In the genomic region with DNA sequence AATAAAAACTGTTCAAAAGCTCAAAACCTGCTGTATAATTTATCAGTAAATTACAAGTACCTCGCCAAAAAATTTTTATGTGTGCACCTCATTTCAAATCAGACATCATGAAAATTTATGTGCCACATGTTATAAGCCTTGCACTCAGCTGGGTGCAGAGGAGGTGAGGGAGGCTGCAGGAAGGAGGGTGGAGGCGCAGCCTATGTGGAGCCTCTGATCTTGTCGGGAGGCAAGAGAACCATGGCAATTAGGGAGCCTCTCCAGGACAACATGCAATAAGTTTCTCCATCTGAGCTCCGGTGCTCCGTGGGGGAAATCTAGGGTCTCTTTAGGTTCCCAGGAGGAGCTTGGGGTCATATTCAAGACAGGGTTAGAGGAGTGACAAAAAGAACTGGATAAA, we compare ENCODE assay signal across 11 mouse cellular contexts. TPM values are rescaled to one million over a fixed set of nuclear protein-coding genes. Genes with fewer than 3 reads are reported as not detected.
A peak's percentile ranks its signal among the peaks of the same experiment; 100 is the strongest.
DNase-seq lines count a peak whose midpoint lies in the region; ATAC-seq and TF ChIP-seq lines count a peak whose summit lies in the region.
"Had no signal": no experiment of that assay in that cellular context is flagged by ENCODE, and none has a peak within 500 bp of the region (broad histone marks: within the 10 kb centered on the region; RNA-seq: fewer than 3 reads in every experiment).

No protein-coding gene starts in this region.

- DNase-seq in heart, adult 8-10 months (ENCODE audit: low spot score), result no peak
- no peak for DNase-seq in lung, postnatal 0 days (ENCODE audit: low spot score)
- no peak for DNase-seq in lung, postnatal 10 days
- DNase-seq in limb, embryonic 10.5 days (ENCODE audit: low spot score), result no peak
- no peak for DNase-seq in right cerebral cortex, postnatal 25 days
- DNase-seq in adrenal gland, postnatal 10 days, result no peak
- DNase-seq: cerebellum, adult 8-10 months had no signal

- no peaks in the 10 kb centered on the region; the same call in 1 of the 2 replicates for H3K27me3 ChIP-seq in heart, embryonic 11.5 days (ENCODE audit: control insufficient read depth, insufficient read depth, low read length)
- no peaks in the 10 kb centered on the region for H3K27me3 ChIP-seq in lung, postnatal 0 days (replicated peaks; ENCODE audit: insufficient read depth, low read length)
- H3K27me3 ChIP-seq in limb, embryonic 10.5 days (ENCODE audit: low read depth, poor library complexity, severe bottlenecking), result no peaks in the 10 kb centered on the region
- H3K27me3 ChIP-seq: hindbrain, embryonic 13.5 days had no signal

- ATAC-seq in heart, embryonic 11.5 days (replicated peaks; ENCODE audit: insufficient number of reproducible peaks, low FRiP score, low TSS enrichment), result no peak
- no peak for ATAC-seq in lung, postnatal 0 days
- ATAC-seq: Patski had no signal

- H3K36me3 ChIP-seq in heart, embryonic 11.5 days (ENCODE audit: control insufficient read depth, insufficient read depth, low read length), result no peaks in the 10 kb centered on the region
- no peaks in the 10 kb centered on the region for H3K36me3 ChIP-seq in lung, postnatal 0 days (ENCODE audit: insufficient read depth, low read length)
- no peaks in the 10 kb centered on the region for H3K36me3 ChIP-seq in limb, embryonic 10.5 days
- H3K36me3 ChIP-seq: hindbrain, embryonic 13.5 days had no signal

- H3K4me3 ChIP-seq in heart, embryonic 11.5 days (ENCODE audit: low read depth, low read length), result no peak overlapping the region
- no peak overlapping the region for H3K4me3 ChIP-seq in lung, postnatal 0 days (ENCODE audit: low read depth, low read length)
- peak overlapping the region; percentile 36; the same call in 1 of the 2 replicates for H3K4me3 ChIP-seq in limb, embryonic 10.5 days
- no peak overlapping the region for H3K4me3 ChIP-seq in olfactory bulb, adult 2 months (ENCODE audit: insufficient read depth, low read depth, low read length)
- H3K4me3 ChIP-seq: hindbrain, embryonic 13.5 days had no signal

- H3K4me2 ChIP-seq in heart, embryonic 11.5 days, result peak overlapping the region; percentile 48
- H3K4me2 ChIP-seq in lung, postnatal 0 days (replicated peaks; ENCODE audit: low read depth, low read length), result peak overlapping the region; percentile 33; the same call in 1 of the 2 replicates
- H3K4me2 ChIP-seq: hindbrain, embryonic 13.5 days had no signal

- WGBS in heart, embryonic 11.5 days (ENCODE audit: insufficient replicate concordance), result 42% methylated on average over 5 of the region's 5 CpGs
- whole genome bisulfite sequencing in lung, postnatal 0 days, result 47% methylated on average over 5 of the region's 5 CpGs
- 26% methylated on average over 5 of the region's 5 CpGs for WGBS in limb, embryonic 10.5 days
- 39% methylated on average over 5 of the region's 5 CpGs for WGBS in olfactory bulb, adult 2 months

- H3K4me1 ChIP-seq in heart, embryonic 11.5 days (ENCODE audit: control insufficient read depth, insufficient read depth, low read length), result peaks cover 17% of the 10 kb centered on the region
- peaks cover 7% of the 10 kb centered on the region; the same call in 1 of the 2 replicates for H3K4me1 ChIP-seq in lung, postnatal 0 days (ENCODE audit: insufficient read depth, low read depth, low read length)
- H3K4me1 ChIP-seq in limb, embryonic 10.5 days, result peaks cover 21% of the 10 kb centered on the region
- H3K4me1 ChIP-seq in olfactory bulb, adult 2 months (ENCODE audit: control insufficient read depth, insufficient read depth, low read length), result peaks cover 15% of the 10 kb centered on the region

- TF ChIP-seq POLR2A in olfactory bulb, adult 2 months (IDR thresholded peaks at IDR 0.05; ENCODE audit: insufficient read depth, low read depth, low read length), result no peak

- H3K27ac ChIP-seq in heart, embryonic 11.5 days (ENCODE audit: low read depth, low read length), result no peak overlapping the region
- H3K27ac ChIP-seq in lung, postnatal 0 days (ENCODE audit: low read length), result no peak overlapping the region
- H3K27ac ChIP-seq in limb, embryonic 10.5 days, result 0 out of 2 replicates have a peak overlapping the region, but pooled peaks have one; percentile 74
- peak overlapping the region; percentile 71 for H3K27ac ChIP-seq in olfactory bulb, adult 2 months (ENCODE audit: insufficient read depth, low read depth, low read length)
- H3K27ac ChIP-seq: hindbrain, embryonic 13.5 days had no signal

- H3K9me3 ChIP-seq in heart, embryonic 11.5 days (replicated peaks; ENCODE audit: control insufficient read depth, low read length), result no peaks in the 10 kb centered on the region
- H3K9me3 ChIP-seq in lung, postnatal 0 days (ENCODE audit: low read length), result no peaks in the 10 kb centered on the region
- no peaks in the 10 kb centered on the region for H3K9me3 ChIP-seq in limb, embryonic 10.5 days (replicated peaks)
- H3K9me3 ChIP-seq: hindbrain, embryonic 13.5 days had no signal

- no peak overlapping the region for H3K9ac ChIP-seq in heart, embryonic 11.5 days (ENCODE audit: low read depth, low read length)
- no peak overlapping the region for H3K9ac ChIP-seq in lung, postnatal 0 days (replicated peaks; ENCODE audit: low read depth)
- H3K9ac ChIP-seq: hindbrain, embryonic 13.5 days had no signal

- no peak for TF ChIP-seq CTCF in lung, postnatal 0 days (IDR thresholded peaks at IDR 0.05)
- TF ChIP-seq CTCF in olfactory bulb, adult 2 months (IDR thresholded peaks at IDR 0.05; ENCODE audit: insufficient read depth, low read depth, low read length), result no peak

- TF ChIP-seq EP300 in lung, postnatal 0 days (IDR thresholded peaks at IDR 0.05), result no peak

RNA-seq across cellular contexts. Expression of gene Siae, which starts 12.0 kb away (rescaled TPM):
- 7.8 and 10.6 TPM in 2 replicates for polyA plus RNA-seq in heart, embryonic 11.5 days (2014; fragmentation: Nextera tagmentation; extraction: Ambion mirVana)
- total RNA-seq in heart, adult 8-10 months (2022), result 10 to 100 TPM in 1 of 4 experiments, 1 to 10 TPM in 3; 8.4 to 10.0 (median 9.1) TPM
- 7.7 and 9.9 TPM in 2 replicates for polyA plus RNA-seq in lung, postnatal 0 days (2015; fragmentation: Nextera tagmentation; extraction: Ambion mirVana)
- polyA plus RNA-seq in limb, embryonic 10.5 days (2016; fragmentation: Nextera tagmentation; extraction: Ambion mirVana), result 3.1 and 3.4 TPM in 2 replicates
- not detected in 2 replicates for polyA plus RNA-seq in olfactory bulb, adult 2 months (2012; ENCODE audit: insufficient read depth, insufficient read length, low replicate concordance, missing spikeins)
- 10 to 100 TPM; 13.7 to 14.5 TPM for total RNA-seq in adrenal gland, postnatal 10 days (2021)

RNA-seq across cellular contexts. Expression of gene Nrgn, which starts 14.8 kb away (rescaled TPM):
- 4.8 and 5.2 TPM in 2 replicates for polyA plus RNA-seq in heart, embryonic 11.5 days (2014; fragmentation: Nextera tagmentation; extraction: Ambion mirVana)
- total RNA-seq in heart, adult 8-10 months (2022), result 10 to 100 TPM in 2 of 4 experiments, 1 to 10 TPM in 2; 4.8 to 11.7 (median 8.5) TPM
- 4.0 and 4.2 TPM in 2 replicates for polyA plus RNA-seq in lung, postnatal 0 days (2015; fragmentation: Nextera tagmentation; extraction: Ambion mirVana)
- 0.89 and 1.9 TPM in 2 replicates for polyA plus RNA-seq in limb, embryonic 10.5 days (2016; fragmentation: Nextera tagmentation; extraction: Ambion mirVana)
- 523 TPM in 1 of 2 replicates, not detected in the other for polyA plus RNA-seq in olfactory bulb, adult 2 months (2012; ENCODE audit: insufficient read depth, insufficient read length, low replicate concordance, missing spikeins)
- total RNA-seq in adrenal gland, postnatal 10 days (2021), result 1 to 10 TPM; 4.2 to 5.4 TPM

RNA-seq across cellular contexts. Expression of gene Vsig2, which starts 28.4 kb away (rescaled TPM):
- 1.5 and 1.6 TPM in 2 replicates for polyA plus RNA-seq in heart, embryonic 11.5 days (2014; fragmentation: Nextera tagmentation; extraction: Ambion mirVana)
- total RNA-seq in heart, adult 8-10 months (2022), result 1 to 10 TPM; 1.9 to 5.2 (median 3.7) TPM
- 85.6 and 94.9 TPM in 2 replicates for polyA plus RNA-seq in lung, postnatal 0 days (2015; fragmentation: Nextera tagmentation; extraction: Ambion mirVana)
- 0.55 and 0.74 TPM in 2 replicates for polyA plus RNA-seq in limb, embryonic 10.5 days (2016; fragmentation: Nextera tagmentation; extraction: Ambion mirVana)
- not detected in 2 replicates for polyA plus RNA-seq in olfactory bulb, adult 2 months (2012; ENCODE audit: insufficient read depth, insufficient read length, low replicate concordance, missing spikeins)
- total RNA-seq in adrenal gland, postnatal 10 days (2021), result 1 to 10 TPM; 5.6 to 9.0 TPM

RNA-seq across cellular contexts. Expression of gene Esam, which starts 39.6 kb away (rescaled TPM):
- 45.4 and 59.6 TPM in 2 replicates for polyA plus RNA-seq in heart, embryonic 11.5 days (2014; fragmentation: Nextera tagmentation; extraction: Ambion mirVana)
- total RNA-seq in heart, adult 8-10 months (2022), result 10 to 100 TPM; 53.1 to 62.0 (median 57.0) TPM
- polyA plus RNA-seq in lung, postnatal 0 days (2015; fragmentation: Nextera tagmentation; extraction: Ambion mirVana), result 256 and 260 TPM in 2 replicates
- 33.7 and 34.3 TPM in 2 replicates for polyA plus RNA-seq in limb, embryonic 10.5 days (2016; fragmentation: Nextera tagmentation; extraction: Ambion mirVana)
- not detected in 2 replicates for polyA plus RNA-seq in olfactory bulb, adult 2 months (2012; ENCODE audit: insufficient read depth, insufficient read length, low replicate concordance, missing spikeins)
- 10 to 100 TPM; 79.7 to 80.2 TPM for total RNA-seq in adrenal gland, postnatal 10 days (2021)

RNA-seq across cellular contexts. Expression of gene Spa17, which starts 46.1 kb away (rescaled TPM):
- 5.7 and 10.0 TPM in 2 replicates for polyA plus RNA-seq in heart, embryonic 11.5 days (2014; fragmentation: Nextera tagmentation; extraction: Ambion mirVana)
- total RNA-seq in heart, adult 8-10 months (2022), result 1 to 10 TPM; 2.7 to 3.6 (median 2.9) TPM
- 19.2 and 21.6 TPM in 2 replicates for polyA plus RNA-seq in lung, postnatal 0 days (2015; fragmentation: Nextera tagmentation; extraction: Ambion mirVana)
- 5.4 and 6.4 TPM in 2 replicates for polyA plus RNA-seq in limb, embryonic 10.5 days (2016; fragmentation: Nextera tagmentation; extraction: Ambion mirVana)
- not detected in 2 replicates for polyA plus RNA-seq in olfactory bulb, adult 2 months (2012; ENCODE audit: insufficient read depth, insufficient read length, low replicate concordance, missing spikeins)
- 1 to 10 TPM; 3.5 to 3.7 TPM for total RNA-seq in adrenal gland, postnatal 10 days (2021)

Comparison
In these comparisons a context has a peak if more than half of its experiments do, and no peak if none do; other contexts are left out.
1. H3K27ac ChIP-seq: peak in limb, embryonic 10.5 days (single experiment) and olfactory bulb, adult 2 months (single experiment); none in heart, embryonic 11.5 days (single experiment) and lung, postnatal 0 days (single experiment).
2. RNA of gene Nrgn, which starts 14.8 kb away (polyA plus RNA-seq): 523 TPM in olfactory bulb, adult 2 months; 4.8 to 5.2 TPM in heart, embryonic 11.5 days, 4.0 to 4.2 TPM in lung, postnatal 0 days and 0.89 to 1.9 TPM in limb, embryonic 10.5 days; every median in the first group is over 10 times any median in the second.
3. RNA of gene Vsig2, which starts 28.4 kb away (polyA plus RNA-seq): 85.6 to 94.9 TPM in lung, postnatal 0 days; 1.5 to 1.6 TPM in heart, embryonic 11.5 days, 0.55 to 0.74 TPM in limb, embryonic 10.5 days and not detected in olfactory bulb, adult 2 months; every median in the first group is over 10 times any median in the second.